Mouse (Mus musculus) frontal cortex, postnatal 10 days (tissue): ENCODE data around the gene Xpo4.

Source experiments
- DNase-seq, 2 experiments: peaks; one replicate each; pipeline ENCODE4 v3.0.0; 2022; ENCODE audit warnings: low spot score in 2 of 2, mixed read lengths in 1 of 2

Xpo4 gene

DNA sequence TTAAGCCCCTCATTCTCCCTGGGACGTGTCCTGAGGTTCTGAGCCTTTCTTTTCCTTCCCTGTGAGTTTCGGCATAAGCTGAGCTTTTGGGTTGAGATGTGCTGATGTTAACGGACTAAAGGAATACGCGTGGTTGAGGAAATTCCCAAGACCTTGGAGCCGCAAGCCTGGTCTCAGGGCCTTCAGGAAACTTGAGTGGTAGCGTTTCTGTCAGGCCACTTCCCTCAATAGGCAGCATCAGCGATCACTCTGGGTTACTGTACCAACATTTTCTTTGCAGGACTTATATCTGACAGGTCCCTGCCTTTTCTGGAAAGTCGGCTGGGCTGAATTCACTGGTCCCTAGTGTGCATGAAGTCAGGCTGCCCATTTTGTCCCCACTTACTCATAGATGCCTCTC is 128.4 kb downstream of the Xpo4 start:
- DNase-seq, result no peak

DNA sequence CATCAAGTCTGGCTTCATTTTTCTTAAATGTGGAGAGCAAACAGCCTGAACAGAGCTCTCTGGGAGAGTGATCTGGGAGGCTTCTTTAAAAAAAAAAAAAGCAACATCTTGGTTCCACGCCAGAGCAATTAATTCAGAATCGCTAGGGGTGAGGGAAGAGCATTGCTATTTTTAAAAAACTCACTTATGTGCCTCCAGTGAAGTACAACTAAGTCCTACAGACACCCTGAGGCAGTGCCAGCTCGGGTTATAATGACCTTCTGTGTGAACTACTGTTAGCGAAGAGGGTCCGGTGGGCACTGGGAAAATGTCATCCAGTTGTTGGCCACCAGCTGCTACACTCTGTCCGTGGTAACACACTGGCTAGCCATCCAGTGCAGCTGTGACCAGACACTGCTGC is 129.6 kb downstream of the Xpo4 start:
- DNase-seq, result no peak

DNA sequence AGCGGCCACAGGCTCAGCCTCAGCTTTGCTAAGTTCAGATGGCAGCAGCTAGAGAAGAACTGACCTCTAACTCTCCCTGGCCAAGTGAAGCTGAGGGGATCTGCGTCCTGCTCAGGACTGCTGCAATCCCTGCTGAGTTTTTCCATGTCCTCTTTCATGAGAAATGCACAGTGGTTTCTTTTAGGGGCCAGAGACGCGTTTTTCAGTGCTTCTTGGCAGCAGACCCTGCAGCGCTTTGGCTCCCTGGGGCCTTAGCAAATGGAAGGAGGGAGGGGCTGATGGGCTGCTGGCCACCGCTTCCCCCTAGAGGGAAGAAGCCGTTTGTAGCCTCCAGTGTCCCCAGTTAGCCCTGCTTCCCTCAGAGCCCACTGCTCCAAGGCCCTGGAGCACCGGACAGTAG is 130.3 kb downstream of the Xpo4 start:
- no peak for DNase-seq

DNA sequence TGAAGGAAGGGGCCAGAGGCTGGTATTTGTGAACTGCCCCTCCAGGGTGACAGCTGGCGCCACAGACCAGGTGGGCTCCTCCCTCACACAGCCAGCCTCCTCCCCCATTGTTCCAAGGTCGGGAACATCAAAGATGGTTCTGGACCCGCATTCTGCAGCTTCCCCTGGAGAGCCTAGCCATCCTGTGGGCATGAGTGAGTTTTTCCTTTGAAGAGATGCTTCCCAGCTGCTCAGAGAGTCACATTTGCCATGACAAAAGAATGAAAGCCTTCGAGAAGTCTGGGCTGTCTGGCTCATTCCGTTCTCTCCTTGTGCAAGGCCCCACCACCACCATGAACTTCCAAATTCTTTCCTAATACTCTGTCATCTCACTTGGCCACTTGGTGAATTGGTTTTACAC is 130.9 kb downstream of the Xpo4 start:
- DNase-seq, result no peak

DNA sequence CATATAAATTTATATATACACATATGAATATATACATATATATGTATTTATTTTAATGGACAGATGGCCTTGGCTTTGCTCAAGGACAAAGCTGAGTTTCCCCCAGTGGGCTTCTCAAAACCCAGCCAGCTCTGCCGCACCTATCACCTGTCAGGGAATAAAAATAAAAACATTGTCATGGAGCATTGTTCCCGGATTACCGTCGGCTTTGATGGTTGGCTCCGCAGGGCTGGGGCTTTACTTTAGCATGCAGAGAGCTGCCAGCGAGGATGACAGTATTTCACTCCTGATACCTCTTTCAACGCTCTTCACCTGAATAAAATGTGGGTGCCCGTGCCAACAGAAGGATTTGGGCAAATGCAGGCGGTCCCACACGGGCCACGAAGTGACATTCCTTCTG is 131.4 kb downstream of the Xpo4 start:
- DNase-seq, result no peak

DNA sequence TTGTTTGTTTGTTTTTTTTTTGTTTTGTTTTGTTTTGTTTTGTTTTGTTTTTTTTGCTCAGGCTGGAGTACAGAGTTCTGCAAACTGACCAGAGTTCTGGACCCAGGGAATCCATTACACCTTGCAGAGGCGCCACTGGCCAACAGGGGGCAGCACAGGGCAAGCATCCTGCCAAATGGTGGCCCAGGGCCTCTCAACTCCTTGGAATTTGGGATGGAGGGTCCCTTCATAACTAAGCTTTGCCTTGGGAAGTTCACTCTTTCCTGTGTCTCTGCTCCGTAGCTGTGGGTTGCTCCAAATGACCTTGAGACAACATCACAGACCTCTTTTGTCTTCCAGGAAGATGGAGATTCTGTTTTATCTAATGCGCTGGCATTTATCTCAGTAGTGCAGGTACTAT is 132.0 kb downstream of the Xpo4 start:
- no peak for DNase-seq

DNA sequence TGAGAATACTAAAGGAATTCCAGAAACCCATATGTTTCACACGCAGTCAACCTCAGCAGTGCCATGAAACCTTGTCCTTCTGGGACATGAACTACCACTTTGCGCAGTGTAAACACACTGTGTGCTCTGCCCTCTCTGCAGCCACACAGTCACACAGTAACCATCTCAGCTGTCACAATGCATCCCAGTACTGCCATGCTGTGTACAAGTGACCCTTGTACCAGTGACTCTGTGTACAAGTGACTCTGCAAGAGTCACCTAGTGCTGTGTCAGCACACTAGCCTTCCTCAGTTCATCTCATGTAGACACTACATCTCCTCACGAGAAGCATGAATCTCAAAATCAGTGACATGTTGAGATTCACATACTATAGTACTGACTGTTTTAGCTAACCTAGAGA is 132.7 kb downstream of the Xpo4 start:
- no peak for DNase-seq

DNA sequence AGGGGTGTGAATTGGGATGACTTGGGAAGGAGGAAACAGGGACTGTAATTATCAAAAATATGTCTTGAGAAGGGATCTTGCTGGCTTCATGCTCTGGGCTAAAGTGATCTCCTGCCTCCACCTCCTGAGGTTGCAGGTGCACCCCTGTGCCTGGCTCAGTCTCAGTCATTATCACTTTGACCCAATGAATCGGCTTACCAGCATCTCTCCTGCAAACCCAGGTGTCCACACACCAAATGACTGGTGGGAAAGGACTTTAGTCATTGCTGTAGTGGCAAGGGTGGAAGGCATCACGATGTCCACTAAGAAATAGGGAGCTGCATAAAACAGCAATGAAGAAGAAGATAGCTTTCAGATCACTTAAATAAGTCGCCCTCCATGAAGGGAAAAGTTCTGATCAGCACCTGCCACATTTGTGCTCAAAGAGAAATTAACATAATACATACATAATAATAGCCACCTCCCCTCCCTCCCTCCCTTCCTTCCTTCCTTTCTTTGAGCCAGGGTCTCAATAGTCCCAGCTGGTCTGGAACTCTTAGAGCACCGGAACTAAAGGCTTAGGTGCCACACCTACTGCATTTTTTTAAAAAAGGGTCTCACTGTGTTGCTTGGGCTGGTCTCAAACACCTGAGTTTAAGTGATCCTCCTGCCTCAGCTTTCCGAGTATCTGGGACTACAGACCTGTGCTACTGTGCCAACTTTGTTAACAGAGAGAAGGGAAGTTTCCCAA is 135.3 kb downstream of the Xpo4 start:
- DNase-seq, result no peak

DNA sequence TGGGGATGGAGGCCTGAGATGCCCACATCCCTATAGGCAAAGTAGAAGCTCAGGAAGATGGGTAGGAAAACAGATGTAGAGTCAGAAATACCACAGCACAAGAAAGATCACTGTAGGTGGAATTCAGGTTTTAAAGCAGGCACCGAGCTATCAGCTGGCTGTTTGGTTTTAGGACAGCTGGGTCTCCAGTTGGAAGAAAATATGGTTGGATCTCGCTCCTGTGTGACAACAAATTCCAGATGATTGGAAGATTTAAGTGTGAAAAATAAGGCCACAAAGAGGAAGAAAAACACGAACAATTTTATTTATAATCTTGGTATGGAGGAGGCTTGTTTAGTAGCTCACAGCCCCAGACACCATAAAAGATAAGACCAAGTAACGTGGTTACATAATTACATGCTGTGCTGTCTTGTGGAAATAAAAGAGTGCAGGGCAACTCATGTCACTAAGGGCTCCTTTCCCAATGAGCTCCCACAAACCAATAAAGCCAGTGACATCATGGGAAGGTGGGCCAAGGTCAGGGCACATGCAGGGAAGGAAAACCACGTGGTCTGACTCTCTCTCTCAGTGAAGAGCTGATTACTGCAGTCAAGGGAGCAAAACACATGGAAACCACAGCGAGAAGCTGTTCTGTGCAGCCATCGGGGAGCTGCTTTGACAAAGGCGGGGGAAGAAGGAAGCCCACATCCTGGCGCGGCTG is 136.0 kb downstream of the Xpo4 start:
- no peak for DNase-seq

DNA sequence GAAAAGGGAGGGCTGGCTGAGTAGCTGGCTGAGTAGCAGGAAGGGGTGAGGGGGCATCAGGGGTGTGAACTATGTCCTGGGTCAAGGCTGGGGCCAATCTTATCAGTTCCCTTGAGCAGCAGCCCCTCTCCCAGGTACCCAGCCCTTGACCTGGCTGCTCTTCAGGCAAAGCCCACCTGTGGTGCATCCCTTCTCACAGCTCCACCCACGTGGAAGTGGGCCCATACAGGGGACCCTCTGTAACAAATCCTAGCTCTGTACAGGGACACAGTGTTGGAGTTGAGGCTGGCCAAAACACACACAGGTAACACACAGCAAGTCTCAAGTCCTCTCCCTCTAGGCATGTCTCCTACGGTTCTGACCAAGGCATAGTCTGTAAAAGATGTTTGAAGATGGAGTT is 137.6 kb downstream of the Xpo4 start:
- DNase-seq, result no peak
